Mouse (Mus musculus): ENCODE measurements around the gene Slc35g2.

DNA sequence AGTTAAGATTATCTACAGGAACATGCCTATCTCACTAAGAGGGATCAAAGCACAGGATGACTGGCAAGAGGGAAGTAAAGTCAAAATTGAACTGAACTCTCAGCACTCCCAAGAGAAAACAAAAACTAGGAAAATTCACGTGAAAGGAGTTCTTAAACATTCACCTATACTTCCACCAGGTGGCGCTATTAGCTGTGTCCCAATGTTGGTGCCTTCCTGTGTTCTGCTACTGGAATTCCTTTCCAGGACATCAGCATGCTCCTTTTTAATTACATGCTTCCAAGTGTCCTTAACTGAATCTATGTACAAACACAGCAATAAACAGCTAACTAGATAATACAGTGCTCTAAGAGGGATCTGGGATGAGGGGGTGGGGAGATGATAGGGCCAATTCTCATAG, 50.3 kb downstream of the Slc35g2 start:
- TF ChIP-seq CTCF (IDR thresholded peaks at IDR 0.05; ENCODE audit: low read depth, low read length) (peak; percentile 40; the same call in 1 of the 2 replicates), POLR2A (IDR thresholded peaks at IDR 0.05; ENCODE audit: extremely low read depth, insufficient read depth, low read length) (no peak)

All from liver, adult 2 months (tissue).